Mouse (Mus musculus) testis, adult 2 months (tissue): Measurements from ENCODE around the gene Gm5039. TPM values are rescaled to one million over a fixed set of nuclear protein-coding genes. Genes with fewer than 3 reads are reported as not detected.
"Not testable (repeated sequence)": the region's sequence is repeated elsewhere in the genome, so short reads cannot be mapped to it uniquely, and the experiment has no call there.

ENCODE experiments used
- H3K27ac ChIP-seq: fragments of 200-500 bp; 2 replicates; pipeline ENCODE4 v1.5.1; 2012; ENCODE audit warnings: low read depth, low read length; ENCODE audit not compliant: control insufficient read depth, insufficient read depth
- H3K27me3 ChIP-seq: fragments of 200-500 bp; 2 replicates; pipeline ENCODE4 v1.6.1; 2012; ENCODE audit warnings: mild to moderate bottlenecking, low read length, moderate library complexity; ENCODE audit not compliant: control insufficient read depth, insufficient read depth
- H3K36me3 ChIP-seq: fragments of 200-500 bp; 2 replicates; pipeline ENCODE4 v1.6.1; 2012; ENCODE audit warnings: mild to moderate bottlenecking, low read length; ENCODE audit not compliant: control insufficient read depth, insufficient read depth
- H3K4me1 ChIP-seq: fragments of 200-500 bp; 2 replicates; pipeline ENCODE4 v1.6.1; 2012; ENCODE audit warnings: low read length; ENCODE audit not compliant: control insufficient read depth, insufficient read depth
- H3K4me3 ChIP-seq: fragments of 200-500 bp; 2 replicates; pipeline ENCODE4 v1.5.1; 2012; ENCODE audit warnings: low read depth, mild to moderate bottlenecking, low read length, moderate library complexity, mixed read lengths; ENCODE audit not compliant: control insufficient read depth
- CTCF ChIP-seq: fragments of 200-500 bp; IDR thresholded peaks from 2 replicates; pipeline ENCODE4 v1.5.1; 2012; ENCODE audit warnings: low read depth, mild to moderate bottlenecking, inconsistent platforms, low read length, moderate library complexity; ENCODE audit not compliant: control insufficient read depth, insufficient read depth, insufficient replicate concordance
- POLR2A ChIP-seq: fragments of 200-500 bp; IDR thresholded peaks from 2 replicates; pipeline ENCODE4 v1.6.1; 2012; ENCODE audit warnings: low read depth, mild to moderate bottlenecking, inconsistent platforms, low read length, moderate library complexity; ENCODE audit not compliant: control insufficient read depth
- polyA plus RNA-seq: library from polyadenylated mRNA; depleted of rRNA; stranded (reverse); fragments of >200 nt; gene quantifications from 2 replicates; pipeline ENCODE4 v1.2.3, GENCODE M21; 2012; rRNA removed

Gene Gm5039
- polyA plus RNA-seq, result not detected in 2 replicates

- H3K27ac ChIP-seq, H3K27me3 ChIP-seq, H3K4me1 ChIP-seq, H3K4me3 ChIP-seq, H3K36me3 ChIP-seq: not testable (repeated sequence)
Measured at GRCm38 (mm10) chr12:88323926-88324325, at the start of gene Gm5039. Gene Gm5039 (minus strand): TSS chr12:88324026.

GRCm38 (mm10) chr12:88372018-88372417 lies 48.2 kb upstream of the Gm5039 start:
- TF ChIP-seq POLR2A (no peak), CTCF (no peak)
- Histone ChIP-seq H3K4me1 (no peaks in the 10 kb centered on the region), H3K4me3 (no peak overlapping the region), H3K27me3 (no peaks in the 10 kb centered on the region), H3K27ac (no peak overlapping the region), H3K36me3 (no peaks in the 10 kb centered on the region)

GRCm38 (mm10) chr12:88370321-88370720 lies 46.5 kb upstream of the Gm5039 start:
- not testable (repeated sequence) for H3K36me3 ChIP-seq, H3K4me3 ChIP-seq, H3K27me3 ChIP-seq, H3K4me1 ChIP-seq, H3K27ac ChIP-seq

- H3K27ac ChIP-seq, H3K4me1 ChIP-seq, H3K36me3 ChIP-seq, H3K27me3 ChIP-seq, H3K4me3 ChIP-seq: not testable (repeated sequence)
Measured at GRCm38 (mm10) chr12:88369690-88370089, 45.9 kb upstream of the Gm5039 start.

- Histone ChIP-seq H3K4me1 (no peaks in the 10 kb centered on the region), H3K36me3 (no peaks in the 10 kb centered on the region), H3K27ac (no peak overlapping the region), H3K4me3 (no peak overlapping the region), H3K27me3 (no peaks in the 10 kb centered on the region)
- TF ChIP-seq CTCF, result no peak
- TF ChIP-seq POLR2A, result no peak
Measured at GRCm38 (mm10) chr12:88368618-88369017, 44.8 kb upstream of the Gm5039 start.

GRCm38 (mm10) chr12:88367673-88368072 lies 43.8 kb upstream of the Gm5039 start:
- H3K27me3 ChIP-seq, result no peaks in the 10 kb centered on the region
- no peak overlapping the region for H3K27ac ChIP-seq
- H3K36me3 ChIP-seq, result no peaks in the 10 kb centered on the region
- no peaks in the 10 kb centered on the region for H3K4me1 ChIP-seq
- no peak overlapping the region for H3K4me3 ChIP-seq
- no peak for TF ChIP-seq POLR2A
- no peak for TF ChIP-seq CTCF

GRCm38 (mm10) chr12:88361120-88361445 lies 37.3 kb upstream of the Gm5039 start:
- no peak overlapping the region for H3K27ac ChIP-seq
- no peaks in the 10 kb centered on the region for H3K4me1 ChIP-seq
- no peaks in the 10 kb centered on the region for H3K36me3 ChIP-seq
- TF ChIP-seq CTCF, result no peak
- TF ChIP-seq POLR2A, result no peak
- no peaks in the 10 kb centered on the region for H3K27me3 ChIP-seq
- H3K4me3 ChIP-seq, result peak overlapping the region; percentile 92

- H3K27ac ChIP-seq, result peak within 1 kb of the TSS; percentile 68
Measured at GRCm38 (mm10) chr12:88360441-88361119, 36.8 kb upstream of the Gm5039 start, which contains the start of gene Adck1. Gene Adck1 (plus strand): TSS chr12:88360554.

More at GRCm38 (mm10) chr12:88360441-88361119, 36.8 kb upstream of the Gm5039 start, which contains the start of gene Adck1:
- Histone ChIP-seq H3K36me3 (no peaks in the 10 kb centered on the region), H3K4me3 (peak within 1 kb of the TSS; percentile 92), H3K4me1 (no peaks in the 10 kb centered on the region), H3K27me3 (no peaks in the 10 kb centered on the region)
- TF ChIP-seq POLR2A, result peak; percentile 44; the same call in 1 of the 2 replicates
- TF ChIP-seq CTCF, result no peak
